Mouse (Mus musculus) brain, adult 2 months (tissue): ENCODE results near the gene Ppp1r27.

Experiments
- DNase-seq: peaks from one replicate; pipeline ENCODE4 v3.0.0; 2011; ENCODE audit warnings: low read depth, low spot score

Gene Ppp1r27

GRCm38 (mm10) chr11:120547469-120547868, 3.5 kb downstream of the Ppp1r27 start:
- peak; percentile 53 for DNase-seq

GRCm38 (mm10) chr11:120545964-120546363, 5.0 kb downstream of the Ppp1r27 start:
- DNase-seq = no peak

GRCm38 (mm10) chr11:120542376-120542775, 8.6 kb downstream of the Ppp1r27 start:
- DNase-seq = no peak

- DNase-seq = no peak
Measured at GRCm38 (mm10) chr11:120541907-120542306, 9.0 kb downstream of the Ppp1r27 start.

GRCm38 (mm10) chr11:120539285-120540014, 11.5 kb downstream of the Ppp1r27 start:
- peak; percentile 41 for DNase-seq

GRCm38 (mm10) chr11:120538955-120539284, 12.0 kb downstream of the Ppp1r27 start:
- no peak for DNase-seq

- peak; percentile 87 for DNase-seq
Measured at GRCm38 (mm10) chr11:120538485-120538884, 12.4 kb downstream of the Ppp1r27 start.

- no peak for DNase-seq
Measured at GRCm38 (mm10) chr11:120535804-120536203, 15.1 kb downstream of the Ppp1r27 start.

- no peak for DNase-seq
Measured at GRCm38 (mm10) chr11:120535145-120535544, 15.8 kb downstream of the Ppp1r27 start.

- no peak for DNase-seq
Measured at GRCm38 (mm10) chr11:120534093-120534492, 16.8 kb downstream of the Ppp1r27 start.

- DNase-seq = no peak
Measured at GRCm38 (mm10) chr11:120531646-120532045, 19.3 kb downstream of the Ppp1r27 start.

GRCm38 (mm10) chr11:120530085-120530964, 20.6 kb downstream of the Ppp1r27 start, which contains the start of gene Gcgr:
Gene Gcgr, plus strand, starts transcription at chr11:120530699.
- no peak for DNase-seq

- DNase-seq = no peak
Measured at GRCm38 (mm10) chr11:120528903-120529302, 22.0 kb downstream of the Ppp1r27 start.

GRCm38 (mm10) chr11:120527690-120528354, 23.1 kb downstream of the Ppp1r27 start:
- no peak for DNase-seq

GRCm38 (mm10) chr11:120525959-120526358, 25.0 kb downstream of the Ppp1r27 start:
- no peak for DNase-seq

- no peak for DNase-seq
Measured at GRCm38 (mm10) chr11:120522581-120522980, 28.4 kb downstream of the Ppp1r27 start.

- DNase-seq = peak; percentile 97
Measured at GRCm38 (mm10) chr11:120520967-120521540, 29.9 kb downstream of the Ppp1r27 start.

- no peak for DNase-seq
Measured at GRCm38 (mm10) chr11:120520498-120520897, 30.4 kb downstream of the Ppp1r27 start.

- DNase-seq = peak; percentile 28
Measured at GRCm38 (mm10) chr11:120519738-120520137, 31.2 kb downstream of the Ppp1r27 start.

- no peak for DNase-seq
Measured at GRCm38 (mm10) chr11:120518558-120518957, 32.4 kb downstream of the Ppp1r27 start.

- peak; percentile 95 for DNase-seq
Measured at GRCm38 (mm10) chr11:120518027-120518426, 32.9 kb downstream of the Ppp1r27 start.

GRCm38 (mm10) chr11:120517147-120517546, 33.8 kb downstream of the Ppp1r27 start:
- no peak for DNase-seq
